Mouse (Mus musculus) fibroblast of lung, adult 2 months (primary cell): ENCODE measurements around the gene Mcm5.

Experiments used
- DNase-seq: peaks from one replicate; pipeline ENCODE4 v3.0.0-alpha.2; 2011; ENCODE audit warnings: low read depth

The Mcm5 gene

DNA sequence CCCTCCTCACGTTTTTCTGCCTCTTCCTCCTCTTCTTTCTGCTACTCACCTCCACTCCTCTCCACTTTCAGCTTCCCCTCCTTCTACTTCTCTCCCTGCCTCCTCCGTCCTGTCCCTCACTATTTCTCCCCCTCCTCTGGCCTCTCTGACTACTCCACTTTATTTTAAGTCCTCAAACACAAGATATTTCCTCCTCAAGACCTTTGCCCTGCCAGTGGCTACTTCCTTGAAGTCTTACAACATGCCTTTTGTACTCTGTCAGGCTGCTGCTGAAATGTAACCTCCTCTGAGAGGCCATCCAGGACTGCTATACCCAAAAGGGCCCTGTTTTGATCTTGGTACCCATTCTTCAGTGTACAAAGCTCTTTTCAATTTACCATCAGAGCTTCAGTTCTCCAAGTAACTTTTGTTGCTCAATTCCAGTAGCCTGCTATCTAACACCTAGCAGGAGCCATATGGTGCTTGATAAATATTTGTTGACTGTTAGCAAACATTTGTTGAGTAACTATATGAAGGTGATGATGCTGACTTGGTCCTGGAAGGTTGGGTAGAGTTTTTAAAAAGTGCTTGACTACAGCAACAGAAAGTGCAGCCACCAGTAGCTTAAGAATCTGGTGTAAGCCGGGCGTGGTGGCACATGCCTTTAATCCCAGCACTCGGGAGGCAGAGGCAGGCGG, 62.8 kb downstream of the Mcm5 start:
- DNase-seq, result no peak
